In the genomic region with DNA sequence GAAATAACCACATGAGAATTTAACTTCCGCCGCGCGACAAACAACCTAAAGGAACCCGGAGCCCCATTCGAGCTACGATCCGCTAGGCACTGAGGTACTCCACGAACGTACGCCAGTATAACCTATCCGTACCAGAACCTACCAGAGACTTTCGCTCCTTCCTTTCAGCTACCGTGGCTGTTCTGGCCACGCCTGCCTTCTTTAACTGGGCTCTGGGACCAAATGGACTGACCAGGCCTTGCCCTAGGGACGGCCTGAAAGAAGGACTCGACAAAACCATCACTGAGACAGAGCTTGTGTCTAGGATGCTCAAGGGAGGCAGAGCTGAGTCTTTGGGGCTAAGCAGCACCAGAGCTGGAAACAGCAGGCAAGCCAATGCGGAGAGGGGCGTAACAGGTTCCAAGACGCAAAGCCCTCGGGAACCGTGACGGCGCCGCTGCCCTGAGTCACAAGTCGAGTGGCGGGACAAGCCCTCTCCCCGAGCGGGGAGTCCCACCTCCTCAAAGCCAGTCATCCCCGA, we compare ENCODE assay signal across 7 mouse cellular contexts. TPM values are rescaled to one million over a fixed set of nuclear protein-coding genes. Genes with fewer than 3 reads are reported as not detected.
DNase-seq lines count a peak whose midpoint lies in the region; ATAC-seq and TF ChIP-seq lines count a peak whose summit lies in the region.

No protein-coding gene starts in this region.

- TF ChIP-seq CTCF in bone marrow macrophage, adult 2 months (IDR thresholded peaks at IDR 0.05; ENCODE audit: low read depth, low read length), result no peak
- TF ChIP-seq CTCF in liver, postnatal 0 days (IDR thresholded peaks at IDR 0.05; ENCODE audit: low read depth), result no peak

- H3K4me1 ChIP-seq in lung, embryonic 15.5 days, result peaks cover 28% of the 10 kb centered on the region
- H3K4me1 ChIP-seq in bone marrow macrophage, adult 2 months (ENCODE audit: control insufficient read depth, insufficient read depth, low read length), result peaks cover 17% of the 10 kb centered on the region
- H3K4me1 ChIP-seq in liver, postnatal 0 days (ENCODE audit: insufficient read depth), result peaks cover 24% of the 10 kb centered on the region

- under 1% methylated on average over 30 of the region's 30 CpGs for WGBS in lung, embryonic 15.5 days
- 1% methylated on average over 28 of the region's 30 CpGs for WGBS in liver, postnatal 0 days (ENCODE audit: insufficient replicate concordance)

- peak overlapping the region; percentile 62 for H3K27ac ChIP-seq in lung, embryonic 15.5 days
- peak overlapping the region; percentile 54 for H3K27ac ChIP-seq in bone marrow macrophage, adult 2 months (ENCODE audit: insufficient read depth, low read depth, low read length)
- peak overlapping the region; percentile 89 for H3K27ac ChIP-seq in liver, postnatal 0 days (ENCODE audit: low read depth)

- peak overlapping the region; percentile 53 for H3K9ac ChIP-seq in lung, embryonic 15.5 days
- H3K9ac ChIP-seq in liver, postnatal 0 days (replicated peaks), result peak overlapping the region; percentile 76

- H3K27me3 ChIP-seq in lung, embryonic 15.5 days, result peaks cover 18% of the 10 kb centered on the region; the same call in 1 of the 2 replicates
- H3K27me3 ChIP-seq in liver, postnatal 0 days (ENCODE audit: insufficient read depth, low read length), result no peaks in the 10 kb centered on the region
- H3K27me3 ChIP-seq in splenic B cell, adult 2 months (ENCODE audit: control insufficient read depth, insufficient read depth, low read length, poor library complexity, severe bottlenecking), result no peaks in the 10 kb centered on the region

- H3K4me3 ChIP-seq in lung, embryonic 15.5 days, result peak overlapping the region; percentile 64
- H3K4me3 ChIP-seq in bone marrow macrophage, adult 2 months (ENCODE audit: insufficient read depth, low read length), result peak overlapping the region; percentile 92
- H3K4me3 ChIP-seq in liver, postnatal 0 days (ENCODE audit: low read depth, low read length), result peak overlapping the region; percentile 81

- TF ChIP-seq POLR2A in bone marrow macrophage, adult 2 months (IDR thresholded peaks at IDR 0.05; ENCODE audit: borderline replicate concordance, low read depth, low read length), result no peak

- no peak for TF ChIP-seq EP300 in liver, postnatal 0 days (IDR thresholded peaks at IDR 0.05; ENCODE audit: low read depth)

- no peak for DNase-seq in lung, postnatal 4 days
- peak; percentile 50 for DNase-seq in forelimb bud, embryonic 11.5 days (ENCODE audit: low read depth, low spot score)
- DNase-seq in liver, postnatal 0 days, result no peak
- DNase-seq in splenic B cell, adult 2 months (ENCODE audit: low read depth, low spot score), result peak; percentile 62
- DNase-seq in cerebellum, adult 11-12 months, result no peak

- no peak; the same call in 1 of the 2 replicates for ATAC-seq in lung, embryonic 15.5 days (ENCODE audit: borderline replicate concordance, extremely low read depth, low FRiP score, low TSS enrichment)
- ATAC-seq in liver, postnatal 0 days, result peak; percentile 32

- H3K36me3 ChIP-seq in lung, embryonic 15.5 days, result no peaks in the 10 kb centered on the region
- H3K36me3 ChIP-seq in liver, postnatal 0 days (replicated peaks; ENCODE audit: insufficient read depth, low read length), result peaks cover 4% of the 10 kb centered on the region
- peaks cover 7% of the 10 kb centered on the region for H3K36me3 ChIP-seq in splenic B cell, adult 2 months (ENCODE audit: control insufficient read depth, insufficient read depth, low read length, poor library complexity, severe bottlenecking)

- H3K9me3 ChIP-seq in lung, embryonic 15.5 days, result no peaks in the 10 kb centered on the region
- no peaks in the 10 kb centered on the region for H3K9me3 ChIP-seq in liver, postnatal 0 days (ENCODE audit: low read length)

- peak overlapping the region; percentile 90 for H3K4me2 ChIP-seq in lung, embryonic 15.5 days
- H3K4me2 ChIP-seq in liver, postnatal 0 days (ENCODE audit: low read depth, low read length), result peak overlapping the region; percentile 92

RNA-seq across cellular contexts. Expression of gene Atg16l2, which starts 0.6 kb away (rescaled TPM):
- 16.2 and 18.3 TPM in 2 replicates for polyA plus RNA-seq in lung, embryonic 15.5 days (2015; fragmentation: Nextera tagmentation; extraction: Ambion mirVana)
- polyA plus RNA-seq in bone marrow macrophage, adult 2 months (2012; ENCODE audit: insufficient read depth, insufficient read length, missing spikeins), result 13.2 and 28.0 TPM in 2 replicates
- polyA plus RNA-seq in liver, postnatal 0 days (2015; fragmentation: Nextera tagmentation; extraction: Ambion mirVana), result 4.9 and 5.3 TPM in 2 replicates

RNA-seq across cellular contexts. Expression of gene Stard10, which starts 15.5 kb away (rescaled TPM):
- polyA plus RNA-seq in lung, embryonic 15.5 days (2015; fragmentation: Nextera tagmentation; extraction: Ambion mirVana), result 41.2 and 45.9 TPM in 2 replicates
- polyA plus RNA-seq in bone marrow macrophage, adult 2 months (2012; ENCODE audit: insufficient read depth, insufficient read length, missing spikeins), result 3.3 and 8.0 TPM in 2 replicates
- 361 and 384 TPM in 2 replicates for polyA plus RNA-seq in liver, postnatal 0 days (2015; fragmentation: Nextera tagmentation; extraction: Ambion mirVana)

RNA-seq across cellular contexts. Expression of gene Arap1, which starts 46.4 kb away (rescaled TPM):
- 105 and 109 TPM in 2 replicates for polyA plus RNA-seq in lung, embryonic 15.5 days (2015; fragmentation: Nextera tagmentation; extraction: Ambion mirVana)
- polyA plus RNA-seq in bone marrow macrophage, adult 2 months (2012; ENCODE audit: insufficient read depth, insufficient read length, missing spikeins), result 326 and 363 TPM in 2 replicates
- 16.0 and 18.1 TPM in 2 replicates for polyA plus RNA-seq in liver, postnatal 0 days (2015; fragmentation: Nextera tagmentation; extraction: Ambion mirVana)

Comparison
In these comparisons a context has a peak if more than half of its experiments do, and no peak if none do; other contexts are left out.
1. DNase-seq: peak in forelimb bud, embryonic 11.5 days (single experiment) and splenic B cell, adult 2 months (single experiment); none in lung, postnatal 4 days (0 of 2), liver, postnatal 0 days (single experiment) and cerebellum, adult 11-12 months (single experiment).
2. Peak in every context shown above with its lines, with median percentiles within 50 percentile points of each other: H3K27ac ChIP-seq and H3K4me3 ChIP-seq.